Mouse (Mus musculus) layer of hippocampus, adult 9-10 months (tissue): Measurements from ENCODE around the gene Pknox1.
A peak's percentile ranks its signal among the peaks of the same experiment; 100 is the strongest.
"Not testable (repeated sequence)": the region's sequence is repeated elsewhere in the genome, so short reads cannot be mapped to it uniquely, and the experiment has no call there.

ENCODE experiments used
- DNase-seq: peaks from one replicate; pipeline ENCODE4 v3.0.0; 2022; ENCODE audit warnings: low spot score

Pknox1 gene

DNA sequence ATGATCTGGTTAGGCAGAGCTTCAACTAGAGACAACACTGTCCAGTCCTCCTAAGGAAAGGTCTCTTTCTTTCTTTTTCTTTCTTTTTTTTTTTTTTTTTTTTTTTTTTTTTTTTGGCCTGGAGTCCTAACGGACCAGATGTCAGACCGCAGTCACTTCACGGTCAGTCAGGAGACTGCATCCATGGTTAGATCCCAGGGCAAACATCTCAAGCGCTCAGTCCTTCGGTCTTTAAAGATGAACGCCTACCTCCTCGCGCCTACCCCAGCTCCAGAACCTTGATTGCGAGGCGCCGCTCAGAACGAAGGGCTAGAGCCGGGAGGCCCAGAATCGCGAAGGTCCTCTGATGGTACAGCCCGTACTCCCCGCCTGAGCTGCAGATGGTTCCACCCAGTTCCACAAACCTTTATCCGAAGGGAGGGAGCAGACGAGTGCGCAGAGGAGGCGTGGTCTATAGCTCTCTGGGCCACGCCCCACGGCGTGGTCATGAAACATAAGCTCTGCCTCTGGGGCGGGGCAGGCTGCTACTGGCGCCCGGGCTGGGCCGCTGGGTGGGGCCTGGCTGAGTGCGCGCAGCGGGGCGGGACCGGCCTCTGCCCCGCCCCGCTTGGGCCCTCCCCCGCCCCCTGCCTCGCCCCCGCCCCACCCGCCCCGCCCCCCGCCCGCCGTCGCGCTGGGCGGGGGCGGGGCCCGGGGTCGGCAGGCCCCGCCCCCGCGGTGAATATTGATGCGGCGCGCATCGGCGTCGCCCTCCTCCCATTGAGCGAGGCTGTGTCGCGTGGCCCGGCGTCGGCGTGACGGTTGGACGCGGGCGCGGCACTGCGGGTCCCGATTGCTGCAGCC, at the start of gene Pknox1:
Gene Pknox1 (plus strand): TSS at position 720 of the 843 bp plus-strand sequence.
- DNase-seq, result peak; percentile 99

DNA sequence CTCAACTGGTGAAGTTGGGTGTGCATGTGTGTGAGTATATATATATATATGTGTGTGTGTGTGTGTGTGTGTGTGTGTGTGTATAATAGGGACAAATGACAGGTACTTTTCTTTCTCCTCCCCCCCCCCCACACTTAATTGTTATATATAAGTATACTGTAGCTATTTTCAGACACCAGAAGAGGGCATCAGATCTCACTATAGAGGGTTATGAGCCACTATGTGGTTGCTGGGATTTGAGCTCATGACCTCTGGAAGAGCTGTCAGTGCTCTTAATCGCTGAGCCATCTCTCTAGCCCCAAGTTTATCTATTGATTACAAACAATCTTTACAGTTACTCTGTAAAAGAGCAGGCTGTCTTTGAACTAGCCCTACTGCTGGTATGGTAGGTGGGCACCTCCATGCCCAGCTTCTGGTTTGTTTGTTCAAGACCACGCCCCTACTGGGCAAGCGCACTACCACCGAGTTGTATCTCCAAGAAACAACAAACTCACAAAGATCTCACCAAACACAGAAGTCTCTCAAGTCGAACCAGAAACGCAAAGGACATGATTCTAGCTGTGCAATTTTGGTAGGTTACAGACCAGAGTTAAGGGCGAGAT, 45.1 kb upstream of the Pknox1 start:
- DNase-seq, result no peak

DNA sequence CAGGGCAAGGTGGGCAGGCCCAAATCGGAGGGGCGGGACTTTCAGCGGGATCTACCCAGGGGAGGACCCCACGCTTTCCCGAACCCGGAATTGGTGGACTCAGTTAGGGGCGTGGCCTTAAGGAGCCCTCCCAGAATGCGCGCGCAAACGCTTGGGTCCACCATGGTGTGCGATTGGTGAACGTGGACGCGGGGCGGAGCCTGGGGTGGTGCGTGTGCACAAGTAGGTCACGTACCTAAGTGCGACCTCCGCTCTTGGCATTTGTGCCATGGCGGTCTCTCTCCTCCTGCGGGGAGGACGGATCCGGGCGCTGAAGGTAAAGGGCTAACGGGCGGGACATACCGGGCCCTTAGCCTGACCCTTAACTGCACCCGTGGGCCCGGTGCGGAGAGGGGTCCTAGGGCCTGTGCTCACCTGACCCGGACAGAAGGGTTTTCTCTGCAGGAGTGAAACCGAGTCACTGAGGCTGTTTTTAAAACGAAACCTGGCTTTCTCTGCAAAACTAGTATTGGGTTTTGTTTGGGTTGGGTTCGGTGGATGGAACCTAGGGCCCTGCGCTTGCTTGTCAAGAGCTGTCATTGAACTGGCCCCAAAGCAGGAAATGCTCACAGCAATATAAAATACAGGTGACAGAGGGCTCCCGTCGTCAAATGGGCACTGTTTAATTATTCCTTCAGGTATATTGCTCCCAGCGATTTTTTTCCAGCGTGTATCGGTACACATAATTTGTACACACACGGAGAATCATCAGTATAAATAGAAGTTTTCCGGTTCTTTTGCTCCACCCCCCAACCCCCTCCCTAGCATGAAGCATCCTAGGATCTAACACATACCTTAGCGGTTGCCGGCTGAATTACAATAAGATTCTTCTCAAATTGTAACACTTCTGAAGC, 44.3 kb upstream of the Pknox1 start, which contains the start of the genes Wdr4 and Ndufv3:
Gene Wdr4 (minus strand): TSS at position 35 of the 893 bp plus-strand sequence.
Gene Ndufv3 (plus strand): TSS at position 170 of the 893 bp plus-strand sequence.
- peak; percentile 96 for DNase-seq

DNA sequence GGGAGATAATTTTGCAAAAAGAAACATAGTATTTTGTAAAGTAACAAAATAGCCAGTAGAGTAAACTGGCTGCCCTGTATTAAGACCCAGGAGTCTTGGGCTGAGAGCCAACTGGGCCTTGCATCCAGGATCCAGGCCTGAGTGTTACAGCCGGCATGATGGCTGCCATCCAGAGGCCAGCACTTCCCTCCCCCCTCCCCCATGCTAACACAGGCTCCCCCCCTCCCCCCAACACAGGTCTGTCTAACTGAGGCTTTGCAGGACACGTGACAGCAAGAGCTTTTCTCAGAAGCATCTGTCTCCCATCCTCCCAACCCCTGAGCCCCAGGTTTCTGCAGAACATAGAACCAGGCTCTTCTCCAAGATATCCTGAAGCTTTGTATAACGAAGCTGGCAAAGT, 43.6 kb upstream of the Pknox1 start:
- no peak for DNase-seq

DNA sequence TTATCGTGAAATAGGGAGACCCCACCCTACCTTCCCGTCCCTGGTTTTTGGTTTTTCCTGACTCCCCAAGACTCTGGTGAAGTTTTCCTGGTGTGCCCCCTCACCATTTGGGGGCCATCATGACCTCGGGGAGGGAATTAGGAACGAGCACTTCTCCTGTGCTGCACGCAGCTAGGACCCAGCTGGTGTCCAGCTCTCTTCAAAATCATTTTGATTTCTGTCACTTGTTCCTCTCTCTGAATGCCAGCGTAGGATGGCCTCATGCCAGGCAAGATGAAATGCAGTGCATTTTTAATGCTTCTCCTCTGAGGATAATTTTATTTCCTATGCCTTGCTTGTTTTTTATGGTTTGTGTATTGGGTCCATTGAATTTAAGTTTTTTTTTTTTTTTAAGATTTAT, 42.6 kb upstream of the Pknox1 start:
- no peak for DNase-seq

DNA sequence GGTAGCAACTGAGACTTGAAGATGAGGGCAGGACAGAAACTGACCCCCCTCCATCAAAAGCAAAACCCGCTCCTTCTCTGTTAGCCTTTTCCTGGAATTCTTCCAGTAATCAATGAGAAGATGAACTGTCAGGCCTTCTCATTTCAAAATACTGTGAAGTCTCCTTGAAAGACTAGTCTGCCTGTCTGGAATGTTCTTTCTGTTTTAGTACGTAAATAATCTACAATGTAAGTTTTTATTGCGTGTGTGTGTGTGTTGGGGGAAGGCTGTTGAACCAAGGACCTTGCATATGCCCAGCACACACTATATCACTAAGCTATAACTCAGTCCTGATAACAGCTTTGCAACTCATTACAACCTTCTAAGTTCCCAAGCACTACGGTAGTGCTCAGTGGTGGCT, 39.4 kb upstream of the Pknox1 start:
- DNase-seq, result no peak

DNA sequence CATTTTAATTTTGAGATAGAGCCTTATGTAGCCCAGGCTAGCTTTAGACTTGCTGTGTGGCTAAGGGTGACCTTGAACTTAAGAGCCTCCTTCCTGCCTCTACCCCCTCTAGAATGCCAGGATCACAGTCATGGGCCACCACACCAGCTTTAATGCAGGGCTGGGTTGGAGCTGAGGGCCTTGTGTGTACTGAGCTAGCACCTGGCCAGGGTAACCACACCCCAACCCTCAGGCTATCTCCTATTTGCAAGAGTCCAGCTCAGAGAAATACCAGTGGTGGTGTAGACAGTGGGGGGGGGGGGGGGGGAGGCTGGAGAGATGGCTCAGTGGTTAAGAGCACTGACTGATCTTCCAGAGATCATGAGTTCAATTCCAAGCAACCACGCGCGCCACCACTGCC, 38.7 kb upstream of the Pknox1 start:
- DNase-seq, result no peak

DNA sequence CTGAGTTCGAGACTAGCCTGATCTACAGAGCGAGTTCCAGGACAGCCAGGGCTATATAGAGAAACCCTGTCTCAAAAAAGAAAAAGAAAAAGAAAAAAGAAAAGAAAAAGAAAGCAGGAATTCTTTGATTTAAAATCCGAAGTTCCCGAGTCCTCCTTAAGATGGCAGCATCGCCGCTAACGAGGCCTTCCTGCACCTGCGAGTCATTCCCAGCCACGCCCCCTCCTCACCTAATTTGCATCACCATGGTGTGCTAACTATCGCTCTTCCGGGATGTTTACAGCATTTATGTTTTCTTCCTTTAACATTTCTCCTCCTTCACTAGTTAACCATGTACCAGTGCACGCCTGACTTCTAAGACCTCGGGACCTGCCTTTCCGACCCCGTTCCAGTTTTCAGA, 35.2 kb upstream of the Pknox1 start:
- no peak for DNase-seq

DNA sequence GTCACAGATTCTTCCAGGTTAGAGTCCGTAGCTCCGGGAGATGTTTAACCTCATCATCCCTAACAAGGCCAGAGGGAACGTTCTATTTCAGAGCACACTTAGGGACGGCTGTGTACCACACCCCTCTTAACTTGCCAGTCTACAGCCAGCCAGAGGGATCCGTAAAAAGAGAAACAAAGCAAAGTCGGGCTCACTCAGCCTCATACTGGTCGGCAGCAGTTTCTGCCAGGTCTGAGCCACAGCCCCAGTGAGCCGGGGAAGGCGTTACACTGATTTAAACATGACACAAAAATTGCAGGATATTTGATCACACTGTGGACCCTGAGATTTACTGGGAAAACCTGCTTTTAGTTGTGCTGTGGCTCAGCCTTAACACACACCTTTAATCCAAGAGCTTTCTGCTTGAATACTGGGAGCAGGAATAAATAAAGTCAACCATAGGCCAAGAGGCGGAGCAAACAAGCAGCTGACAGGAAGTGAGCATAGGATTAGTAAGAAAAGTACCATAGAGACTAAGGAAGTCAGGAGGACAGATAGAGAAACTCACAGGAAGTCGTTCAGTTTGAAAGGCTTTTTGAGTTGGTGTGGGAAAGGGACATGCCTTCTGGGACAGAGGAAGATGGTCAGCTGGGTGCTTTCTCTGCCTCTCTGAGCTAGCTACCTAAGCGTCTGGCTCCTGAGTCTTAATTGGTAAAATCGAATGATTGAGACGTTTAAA, 32.9 kb upstream of the Pknox1 start:
- no peak for DNase-seq

DNA sequence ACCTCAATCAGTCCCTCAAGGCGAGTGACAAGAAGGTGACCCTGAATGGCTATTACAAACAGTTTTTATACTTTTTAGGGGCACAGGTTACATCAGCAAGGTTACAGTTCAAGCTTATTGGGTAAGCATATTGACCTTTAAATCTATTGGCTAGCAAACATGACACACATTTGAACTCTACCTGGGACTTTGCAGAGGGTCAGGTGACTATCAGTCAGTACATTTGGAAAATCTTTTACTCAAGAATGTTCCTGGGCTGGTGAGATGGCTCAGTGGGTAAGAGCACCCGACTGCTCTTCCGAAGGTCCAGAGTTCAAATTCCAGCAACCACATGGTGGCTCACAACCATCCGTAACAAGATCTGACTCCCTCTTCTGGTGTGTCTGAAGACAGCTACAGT, 32.2 kb upstream of the Pknox1 start:
- DNase-seq, result not testable (repeated sequence)

DNA sequence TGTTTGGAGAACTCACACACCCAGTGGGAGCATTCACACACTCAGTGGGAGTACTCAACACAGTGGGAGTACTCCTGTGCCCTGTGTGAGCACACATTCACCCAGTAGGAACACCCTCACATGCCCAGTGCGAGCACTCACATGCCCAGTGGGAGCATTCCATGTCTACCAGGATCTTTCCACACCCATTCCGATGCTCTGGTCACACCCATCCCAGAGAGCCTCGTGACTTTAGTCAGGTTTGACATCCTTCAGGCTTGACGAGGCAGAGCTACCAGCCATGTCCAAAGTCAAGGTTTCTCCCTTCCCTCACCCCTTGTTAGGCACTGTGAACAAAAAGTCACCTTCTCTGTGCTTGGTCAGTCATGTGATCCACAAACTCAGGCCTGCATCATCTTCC, 29.2 kb upstream of the Pknox1 start:
- no peak for DNase-seq

DNA sequence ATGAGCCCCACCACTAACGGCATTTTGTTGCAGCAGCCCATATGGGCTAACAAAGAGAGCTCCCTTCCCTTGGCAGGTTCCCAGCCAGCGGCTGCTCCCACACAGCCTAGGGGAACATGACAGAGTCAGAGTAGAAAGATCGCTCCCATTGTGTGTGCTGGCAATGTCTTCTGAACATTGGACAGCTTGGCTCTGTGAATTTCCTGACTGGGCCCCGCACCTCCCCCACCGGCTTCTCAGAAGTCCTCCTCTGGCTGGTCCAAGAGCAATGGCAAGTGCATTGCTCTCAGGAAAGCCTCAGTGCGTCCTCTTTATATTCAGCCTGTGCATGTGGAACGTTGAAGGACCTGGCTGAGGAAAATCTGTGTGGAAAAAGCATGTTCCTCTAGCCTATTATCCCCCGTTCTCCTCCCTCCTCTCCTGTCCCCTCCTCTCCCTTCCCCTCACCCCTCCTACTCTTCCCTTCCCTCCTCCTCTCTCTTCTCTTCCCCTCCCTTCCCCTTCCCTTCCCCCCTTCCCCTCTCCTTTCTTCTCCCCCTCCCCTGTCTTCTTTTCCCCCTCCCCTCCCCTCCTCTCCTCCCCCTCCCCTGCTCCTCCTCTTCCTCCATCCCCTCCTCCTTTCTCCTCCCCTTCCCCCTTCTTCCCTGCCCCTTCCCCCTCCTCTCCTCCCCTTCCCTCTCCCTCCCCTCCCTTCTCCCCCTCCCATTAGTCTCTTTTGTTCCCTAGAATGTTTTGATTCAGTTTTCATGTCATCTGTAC, 28.5 kb upstream of the Pknox1 start:
- DNase-seq, result peak; percentile 59

DNA sequence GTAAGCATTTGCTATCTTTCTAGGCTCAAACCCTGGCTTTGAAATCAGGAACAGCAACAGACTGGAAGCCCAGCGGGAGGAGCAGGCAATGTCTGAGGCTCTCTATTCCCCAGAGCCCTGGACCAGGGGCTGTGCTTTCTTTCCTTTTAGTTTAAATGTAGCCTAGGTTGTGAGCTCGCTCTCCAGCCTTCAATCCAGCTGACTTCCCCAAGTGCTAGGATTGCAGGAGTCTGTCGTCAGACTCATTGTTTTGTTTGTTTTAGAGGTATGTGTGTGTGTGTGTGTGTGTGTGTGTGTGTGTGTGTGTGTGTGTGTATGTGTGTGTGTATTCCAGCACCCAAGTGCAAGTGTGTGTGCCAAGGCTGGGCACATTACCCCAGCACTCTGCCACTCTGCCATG, 24.4 kb upstream of the Pknox1 start:
- no peak for DNase-seq

DNA sequence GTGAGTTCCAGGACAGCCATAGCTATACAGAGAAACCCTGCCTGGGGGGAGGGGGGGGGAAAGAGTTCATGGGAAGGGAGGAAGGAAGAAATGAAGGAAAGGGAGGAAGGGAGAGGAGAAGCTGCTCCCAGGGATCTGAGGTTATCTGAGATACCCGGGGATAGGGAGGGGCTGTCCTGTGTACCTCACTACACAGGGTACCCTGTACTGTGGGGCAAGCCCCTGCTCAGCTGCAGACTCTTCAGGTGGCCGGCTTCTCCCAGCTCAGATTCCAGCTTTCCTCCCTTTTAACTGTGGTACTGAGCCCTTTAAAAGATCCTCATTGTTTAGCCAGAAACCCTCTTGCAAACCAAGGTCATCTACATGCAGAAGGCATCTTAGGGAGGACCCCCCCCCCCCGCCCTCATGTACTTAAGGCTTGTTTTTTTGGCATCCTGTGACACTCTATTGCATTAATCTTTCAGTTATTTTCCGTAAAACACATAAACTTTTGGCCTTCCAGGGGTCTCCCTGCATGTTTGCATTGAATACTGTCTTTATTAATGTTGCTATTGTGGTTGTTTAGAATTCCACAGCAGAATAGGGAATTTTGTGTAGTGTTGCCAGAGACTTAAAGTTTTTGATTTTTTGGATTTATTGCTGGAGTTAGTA, 23.6 kb upstream of the Pknox1 start:
- DNase-seq, result no peak

DNA sequence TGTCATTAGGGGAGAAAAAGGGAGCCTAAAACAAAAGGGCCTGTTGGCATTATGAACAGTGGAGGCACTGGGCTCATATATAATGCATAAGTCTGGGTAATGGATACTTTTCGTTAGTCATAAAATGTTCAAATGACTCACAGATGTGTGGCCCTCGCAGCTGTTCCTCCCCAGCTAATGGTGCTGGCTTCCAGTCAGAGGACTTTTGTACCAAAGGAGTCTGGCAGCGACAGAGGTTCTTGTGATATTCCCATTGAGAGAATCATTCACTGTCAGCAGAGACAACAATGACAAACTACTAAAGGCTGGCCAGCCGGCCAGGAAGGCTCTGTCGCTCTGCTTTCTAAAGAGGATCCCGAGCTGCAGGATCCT, 23.1 kb upstream of the Pknox1 start:
- DNase-seq, result no peak

DNA sequence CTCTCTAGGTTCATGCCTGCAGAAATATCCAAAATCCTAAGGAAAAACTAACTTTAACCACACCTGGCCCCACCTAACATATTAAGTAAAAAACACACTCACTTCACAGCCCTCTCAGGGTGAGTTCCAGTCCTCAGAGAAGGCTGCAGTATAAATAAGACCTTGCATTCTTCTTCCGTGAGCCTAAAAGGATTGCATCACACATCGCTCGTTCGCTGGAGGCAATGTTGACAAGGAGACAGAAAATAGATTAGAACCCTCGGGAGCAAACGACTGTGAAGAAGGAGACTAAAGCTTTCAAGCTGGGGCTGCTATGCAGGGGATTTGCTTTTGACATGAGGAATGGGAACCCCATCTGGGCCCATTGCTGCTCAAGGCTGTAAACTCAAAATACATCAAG, 21.0 kb upstream of the Pknox1 start:
- no peak for DNase-seq

DNA sequence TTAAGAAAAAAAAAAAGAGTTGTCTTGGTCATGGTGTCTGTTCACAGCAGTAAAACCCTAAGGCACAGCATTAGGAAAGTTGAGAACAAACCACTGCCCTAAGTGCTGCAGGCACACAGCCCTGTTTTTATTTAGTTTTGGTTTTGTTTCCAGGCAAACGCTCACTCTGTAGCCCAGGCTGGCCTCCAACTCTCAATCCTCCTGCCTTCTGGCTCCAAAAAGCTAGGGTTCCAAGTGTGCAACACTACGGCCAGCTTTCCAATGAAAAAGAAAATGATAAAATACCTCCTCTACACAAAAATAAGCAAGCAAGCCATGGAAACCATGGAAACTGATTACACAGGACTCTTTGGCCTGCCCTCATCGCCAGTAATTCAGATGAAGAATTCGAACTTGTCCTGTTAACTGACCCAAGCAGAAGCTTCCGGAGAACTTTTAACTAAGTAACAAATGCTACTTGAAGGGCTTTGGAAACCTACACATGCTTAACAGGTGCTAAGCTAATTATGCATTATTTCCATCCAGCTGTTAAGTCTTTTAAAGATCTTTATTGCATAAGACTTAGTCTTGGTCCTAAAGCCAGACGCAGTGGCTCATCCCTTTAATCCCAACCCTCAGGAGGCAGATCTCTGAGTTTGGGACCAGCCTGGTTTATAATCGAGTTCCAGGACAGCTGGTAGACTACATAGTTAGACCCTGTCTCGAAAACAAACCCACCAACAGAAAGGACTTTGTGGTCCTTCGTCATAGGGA, 17.9 kb upstream of the Pknox1 start:
- DNase-seq, result no peak

DNA sequence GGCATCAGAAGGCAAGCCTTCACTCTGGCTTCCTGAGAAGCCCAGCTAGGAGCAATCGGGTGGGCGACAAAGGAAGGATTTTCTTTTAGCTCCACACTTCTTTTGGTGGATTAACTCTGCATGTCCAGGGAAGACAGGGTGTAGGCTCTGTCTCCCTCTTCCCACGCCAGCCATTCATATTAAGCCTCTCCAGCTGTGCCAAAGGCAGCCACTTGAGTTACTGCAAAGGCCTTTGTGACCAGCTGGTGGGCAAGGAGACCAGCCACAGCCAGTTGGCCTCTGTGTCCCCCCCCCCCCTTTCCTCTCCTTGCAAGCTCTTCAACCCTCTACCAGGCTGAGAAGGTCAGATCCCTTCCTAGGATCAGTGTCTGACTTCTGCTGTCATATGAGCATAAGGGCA, 16.6 kb upstream of the Pknox1 start:
- DNase-seq, result no peak

DNA sequence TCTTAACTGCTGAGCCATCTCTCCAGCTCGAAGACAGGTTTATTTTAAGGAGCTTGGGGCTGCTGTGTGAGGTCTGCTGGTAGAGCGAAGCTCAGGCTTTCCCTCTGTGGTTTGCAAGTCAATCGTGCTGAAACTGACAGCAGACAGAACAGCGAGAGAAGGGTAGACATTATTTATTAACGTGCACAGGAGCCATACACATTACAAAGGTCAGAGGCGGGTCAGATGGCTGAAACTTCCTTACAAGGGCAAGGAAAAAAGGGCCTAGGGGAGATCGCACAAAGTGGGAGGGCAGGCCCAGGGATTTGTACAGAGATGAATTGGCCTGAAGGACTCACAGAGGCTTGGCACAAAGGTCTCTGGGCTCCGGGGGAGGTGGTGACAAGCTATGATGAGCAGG, 15.1 kb upstream of the Pknox1 start:
- no peak for DNase-seq

DNA sequence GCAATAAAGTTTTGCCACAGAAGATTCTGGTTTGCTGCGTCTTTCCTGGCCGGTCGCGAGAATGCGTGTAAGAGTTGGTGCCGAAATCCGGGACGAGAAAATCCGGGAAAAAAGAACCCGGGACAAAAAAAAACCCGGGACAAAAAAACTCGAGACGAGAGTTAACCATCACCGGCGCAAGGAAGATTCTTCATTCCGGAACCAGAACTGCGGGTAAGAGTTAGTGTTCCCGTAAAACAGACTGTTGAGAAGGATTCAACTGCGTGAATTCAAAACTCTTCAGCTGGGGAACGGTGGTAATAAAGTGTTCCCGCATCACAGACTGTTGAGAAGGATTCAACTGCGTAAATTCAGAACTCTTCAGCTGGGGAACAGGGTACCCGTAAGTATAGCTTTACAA, 11.9 kb upstream of the Pknox1 start:
- DNase-seq, result not testable (repeated sequence)
